Mouse (Mus musculus): ENCODE measurements around the gene Rasl2-9. TPM values are rescaled to one million over a fixed set of nuclear protein-coding genes. Genes with fewer than 3 reads are reported as not detected.
"Not testable (repeated sequence)": the region's sequence is repeated elsewhere in the genome, so short reads cannot be mapped to it uniquely, and the experiment has no call there.

Rasl2-9 gene
- 0.40 and 0.54 TPM in 2 replicates for polyA plus RNA-seq (2015; fragmentation: Nextera tagmentation; extraction: Ambion mirVana)

DNA sequence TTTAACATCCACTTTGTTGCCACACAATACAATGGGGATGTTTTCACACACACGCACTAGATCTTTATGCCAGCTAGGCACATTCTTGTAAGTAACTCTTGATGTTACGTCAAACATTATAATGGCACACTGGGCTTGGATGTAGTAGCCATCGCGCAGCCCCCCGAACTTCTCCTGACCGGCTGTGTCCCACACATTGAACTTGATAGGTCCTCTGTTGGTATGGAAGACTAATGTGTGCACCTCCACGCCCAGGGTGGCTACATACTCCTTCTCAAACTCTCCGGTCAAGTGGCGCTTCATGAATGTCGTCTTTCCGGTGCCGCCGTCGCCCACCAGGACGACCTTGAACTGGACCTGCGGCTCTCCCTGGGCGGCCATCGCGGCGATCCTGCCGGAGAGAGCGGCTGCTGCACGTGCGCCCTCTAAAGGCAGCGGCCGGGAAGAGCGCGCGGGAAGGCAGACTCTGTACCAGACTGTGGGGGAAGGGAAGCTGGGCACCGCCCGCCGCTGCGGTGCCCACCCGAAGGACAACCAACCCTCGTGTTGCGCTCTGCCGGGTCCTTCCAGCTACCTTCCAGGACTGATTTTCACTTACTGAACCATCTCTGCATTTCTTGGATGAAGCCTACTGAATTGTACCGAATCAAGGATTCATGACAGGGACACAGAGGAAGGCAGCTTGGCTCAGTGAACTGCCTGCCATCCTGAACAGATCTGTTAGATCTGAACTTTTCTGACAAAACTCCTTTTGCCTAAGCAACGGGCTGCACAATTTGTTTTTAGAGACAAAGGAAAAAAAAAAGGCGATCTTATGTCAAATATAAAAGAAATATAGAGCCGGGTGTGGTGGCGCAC lies at the start of gene Rasl2-9:
Gene Rasl2-9, minus strand, starts transcription at position 402 of the 858 bp plus-strand sequence.
- WGBS: 17% methylated on average over 42 of the region's 42 CpGs
- Histone ChIP-seq H3K27ac (ENCODE audit: low read length) (no peak within 1 kb of the TSS), H3K4me3 (replicated peaks; ENCODE audit: low read length) (peak within 1 kb of the TSS; percentile 46), H3K4me2 (ENCODE audit: low read depth, low read length) (peak within 1 kb of the TSS; percentile 69), H3K9me3 (replicated peaks; ENCODE audit: control insufficient read depth, low read length) (no peaks in the 10 kb centered on the region), H3K27me3 (ENCODE audit: control insufficient read depth, insufficient read depth, low read length) (no peaks in the 10 kb centered on the region), H3K9ac (ENCODE audit: low read length) (peak within 1 kb of the TSS; percentile 60), H3K4me1 (ENCODE audit: control insufficient read depth, insufficient read depth, low read length) (no peaks in the 10 kb centered on the region), H3K36me3 (ENCODE audit: control insufficient read depth, insufficient read depth, low read length) (no peaks in the 10 kb centered on the region)
- peak; percentile 82 for ATAC-seq (ENCODE audit: insufficient read depth, low FRiP score)

DNA sequence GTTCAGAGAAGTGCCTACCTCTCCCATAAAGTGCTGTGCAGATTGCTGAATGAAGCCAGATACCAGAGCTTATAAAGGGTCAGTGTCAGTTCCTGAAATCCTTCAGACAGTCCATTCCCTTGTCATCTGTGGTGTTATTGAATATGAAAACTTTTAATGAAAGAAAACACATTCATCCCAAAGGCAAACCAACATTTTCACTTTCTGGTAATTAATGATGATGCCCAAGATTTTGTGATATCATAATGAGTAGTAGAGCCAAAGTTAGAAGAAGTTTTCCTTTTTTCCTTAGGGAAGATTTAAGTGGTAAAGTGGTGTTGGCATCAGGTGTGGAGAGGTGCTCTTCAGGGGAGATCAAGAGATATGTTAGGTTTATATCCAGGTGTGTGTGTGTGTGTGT lies 23.8 kb upstream of the Rasl2-9 start, which contains the start of gene Vmn1r55:
Gene Vmn1r55, minus strand, starts transcription at position 101 of the 400 bp plus-strand sequence.
- H3K9ac ChIP-seq (ENCODE audit: low read length); H3K27me3 ChIP-seq (ENCODE audit: control insufficient read depth, insufficient read depth, low read length); H3K27ac ChIP-seq (ENCODE audit: low read length); ATAC-seq (ENCODE audit: insufficient read depth, low FRiP score); H3K36me3 ChIP-seq (ENCODE audit: control insufficient read depth, insufficient read depth, low read length); H3K4me3 ChIP-seq (replicated peaks; ENCODE audit: low read length); H3K9me3 ChIP-seq (replicated peaks; ENCODE audit: control insufficient read depth, low read length); H3K4me2 ChIP-seq (ENCODE audit: low read depth, low read length); H3K4me1 ChIP-seq (ENCODE audit: control insufficient read depth, insufficient read depth, low read length): not testable (repeated sequence)

DNA sequence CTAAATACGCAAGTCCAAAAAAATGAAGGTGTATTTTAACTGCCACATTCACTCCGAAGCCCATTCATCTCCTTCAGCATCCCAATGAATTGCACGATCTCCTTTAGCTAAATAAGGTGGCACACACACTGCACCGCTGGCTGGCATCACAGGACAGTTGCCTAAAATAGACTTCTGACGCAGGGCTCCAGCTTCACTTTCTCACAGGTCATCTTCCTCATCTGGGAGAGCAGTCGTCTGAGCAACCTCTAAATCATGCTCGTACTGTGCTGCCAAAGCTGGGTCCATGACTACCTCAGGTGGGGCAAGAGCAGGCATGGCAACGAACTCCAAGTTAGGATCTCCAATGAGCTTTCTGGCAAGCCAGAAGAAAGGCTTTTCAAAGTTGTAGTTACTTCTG lies 672 bp downstream of the Rasl2-9 start:
- 85% methylated on average over 8 of the region's 8 CpGs for WGBS
- no peak for ATAC-seq (ENCODE audit: insufficient read depth, low FRiP score)
- no peaks in the 10 kb centered on the region for H3K27me3 ChIP-seq (ENCODE audit: control insufficient read depth, insufficient read depth, low read length)
- no peak overlapping the region for H3K9ac ChIP-seq (ENCODE audit: low read length)
- H3K36me3 ChIP-seq (ENCODE audit: control insufficient read depth, insufficient read depth, low read length): no peaks in the 10 kb centered on the region
- H3K4me3 ChIP-seq (replicated peaks; ENCODE audit: low read length): no peak overlapping the region
- no peaks in the 10 kb centered on the region for H3K4me1 ChIP-seq (ENCODE audit: control insufficient read depth, insufficient read depth, low read length)
- H3K9me3 ChIP-seq (replicated peaks; ENCODE audit: control insufficient read depth, low read length): no peaks in the 10 kb centered on the region
- no peak overlapping the region for H3K27ac ChIP-seq (ENCODE audit: low read length)
- no peak overlapping the region for H3K4me2 ChIP-seq (ENCODE audit: low read depth, low read length)

DNA sequence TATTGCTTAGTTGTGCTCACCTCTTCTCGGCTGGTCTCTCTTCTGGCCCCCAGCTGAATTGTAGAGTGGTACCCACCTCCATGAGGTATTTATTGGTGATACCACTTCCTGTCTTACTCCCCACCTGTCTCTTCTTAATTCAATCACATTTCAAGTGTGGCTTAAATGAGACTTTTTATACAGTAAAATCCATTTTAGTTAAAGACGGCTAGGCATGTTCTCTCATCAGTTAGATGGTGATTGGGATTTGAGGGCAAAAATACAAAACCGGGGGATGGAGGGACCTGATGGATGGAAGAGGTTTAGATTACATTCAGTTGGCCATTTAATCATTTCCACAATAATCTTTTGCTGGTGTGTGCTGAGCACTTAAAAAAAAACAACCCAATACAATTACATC lies 8.9 kb downstream of the Rasl2-9 start, which contains the start of gene Rfpl4:
Gene Rfpl4, minus strand, starts transcription at position 101 of the 400 bp plus-strand sequence.
- Histone ChIP-seq H3K4me1 (ENCODE audit: control insufficient read depth, insufficient read depth, low read length) (no peaks in the 10 kb centered on the region), H3K9me3 (replicated peaks; ENCODE audit: control insufficient read depth, low read length) (no peaks in the 10 kb centered on the region), H3K27ac (ENCODE audit: low read length) (no peak within 1 kb of the TSS), H3K4me3 (replicated peaks; ENCODE audit: low read length) (no peak within 1 kb of the TSS), H3K4me2 (ENCODE audit: low read depth, low read length) (no peak within 1 kb of the TSS), H3K27me3 (ENCODE audit: control insufficient read depth, insufficient read depth, low read length) (no peaks in the 10 kb centered on the region), H3K36me3 (ENCODE audit: control insufficient read depth, insufficient read depth, low read length) (no peaks in the 10 kb centered on the region), H3K9ac (ENCODE audit: low read length) (no peak within 1 kb of the TSS)
- WGBS: 76% methylated on average over 3 of the region's 3 CpGs
- no peak for ATAC-seq (ENCODE audit: insufficient read depth, low FRiP score)

DNA sequence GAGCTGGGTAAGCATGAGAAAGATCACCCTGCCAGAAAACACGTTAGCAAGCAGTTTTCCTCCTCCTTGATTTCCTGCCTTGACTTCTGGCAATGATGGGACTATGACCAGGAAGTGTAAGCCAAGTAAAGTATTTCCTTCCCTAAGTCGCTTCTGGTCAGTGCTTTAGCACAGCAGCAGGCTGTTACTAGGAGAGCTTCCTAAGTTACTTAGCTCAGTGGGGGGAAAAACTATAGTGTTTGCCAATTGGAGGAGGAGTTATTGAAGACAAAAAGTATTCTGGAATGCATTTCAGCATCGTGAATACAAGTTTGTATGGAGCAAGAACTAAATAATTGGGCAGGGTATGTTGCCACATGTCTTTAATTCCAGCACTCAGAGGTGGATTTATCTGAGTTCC lies 13.0 kb downstream of the Rasl2-9 start:
- Histone ChIP-seq H3K27ac (ENCODE audit: low read length) (no peak overlapping the region), H3K27me3 (ENCODE audit: control insufficient read depth, insufficient read depth, low read length) (no peaks in the 10 kb centered on the region), H3K36me3 (ENCODE audit: control insufficient read depth, insufficient read depth, low read length) (no peaks in the 10 kb centered on the region), H3K9me3 (replicated peaks; ENCODE audit: control insufficient read depth, low read length) (no peaks in the 10 kb centered on the region), H3K9ac (ENCODE audit: low read length) (no peak overlapping the region), H3K4me3 (replicated peaks; ENCODE audit: low read length) (no peak overlapping the region), H3K4me1 (ENCODE audit: control insufficient read depth, insufficient read depth, low read length) (no peaks in the 10 kb centered on the region), H3K4me2 (ENCODE audit: low read depth, low read length) (no peak overlapping the region)
- WGBS: 30% methylated on average over 3 of the region's 3 CpGs
- no peak for ATAC-seq (ENCODE audit: insufficient read depth, low FRiP score)

DNA sequence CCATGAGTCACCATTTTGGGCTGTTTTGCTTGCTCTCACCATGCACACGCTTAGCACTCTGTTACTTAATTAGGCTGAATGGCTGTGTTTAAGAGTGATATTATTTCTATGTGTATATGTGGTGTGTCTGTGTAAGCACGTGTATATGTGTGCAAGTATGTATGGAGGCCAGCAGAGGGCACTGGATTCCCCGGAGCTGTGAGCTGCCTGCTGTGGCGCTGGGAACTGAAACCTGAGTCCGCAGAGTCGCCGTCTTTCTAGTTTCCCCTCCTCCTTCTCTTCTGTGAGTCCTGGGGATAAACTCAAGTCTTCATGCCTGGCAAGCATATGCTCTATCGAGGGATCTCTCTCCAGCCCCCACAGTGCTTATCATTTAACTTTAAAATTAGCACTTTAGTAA lies 16.4 kb downstream of the Rasl2-9 start:
- no peak overlapping the region for H3K4me3 ChIP-seq (replicated peaks; ENCODE audit: low read length)
- 78% methylated on average over 8 of the region's 8 CpGs for WGBS
- no peak overlapping the region for H3K9ac ChIP-seq (ENCODE audit: low read length)
- H3K9me3 ChIP-seq (replicated peaks; ENCODE audit: control insufficient read depth, low read length): no peaks in the 10 kb centered on the region
- H3K27ac ChIP-seq (ENCODE audit: low read length): no peak overlapping the region
- H3K4me2 ChIP-seq (ENCODE audit: low read depth, low read length): no peak overlapping the region
- no peak for ATAC-seq (ENCODE audit: insufficient read depth, low FRiP score)
- no peaks in the 10 kb centered on the region for H3K4me1 ChIP-seq (ENCODE audit: control insufficient read depth, insufficient read depth, low read length)
- H3K36me3 ChIP-seq (ENCODE audit: control insufficient read depth, insufficient read depth, low read length): no peaks in the 10 kb centered on the region
- H3K27me3 ChIP-seq (ENCODE audit: control insufficient read depth, insufficient read depth, low read length): no peaks in the 10 kb centered on the region

DNA sequence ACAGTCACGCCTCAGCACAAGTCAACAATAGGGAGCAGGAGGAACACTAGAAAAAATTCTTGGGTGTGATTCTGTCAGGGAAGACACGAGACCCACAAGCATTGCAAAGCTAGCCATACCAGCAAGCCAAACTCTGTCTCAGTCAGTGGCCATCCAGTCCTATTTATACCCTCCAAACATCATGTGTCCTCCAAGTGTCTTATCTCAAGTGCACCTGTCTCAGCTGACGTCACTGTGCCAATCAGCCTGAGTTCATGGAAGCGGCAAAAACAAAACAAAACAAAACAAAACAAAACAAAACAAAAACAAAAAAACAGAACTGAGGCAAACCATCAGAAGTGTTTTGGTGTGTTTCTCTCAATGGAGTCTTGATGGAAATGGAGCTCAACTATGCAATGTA lies 17.5 kb downstream of the Rasl2-9 start:
- Histone ChIP-seq H3K4me1 (ENCODE audit: control insufficient read depth, insufficient read depth, low read length) (no peaks in the 10 kb centered on the region), H3K4me2 (ENCODE audit: low read depth, low read length) (no peak overlapping the region), H3K9me3 (replicated peaks; ENCODE audit: control insufficient read depth, low read length) (no peaks in the 10 kb centered on the region), H3K27me3 (ENCODE audit: control insufficient read depth, insufficient read depth, low read length) (no peaks in the 10 kb centered on the region), H3K4me3 (replicated peaks; ENCODE audit: low read length) (no peak overlapping the region), H3K27ac (ENCODE audit: low read length) (no peak overlapping the region), H3K36me3 (ENCODE audit: control insufficient read depth, insufficient read depth, low read length) (no peaks in the 10 kb centered on the region), H3K9ac (ENCODE audit: low read length) (no peak overlapping the region)
- WGBS: 78% methylated on average over 4 of the region's 4 CpGs
- no peak for ATAC-seq (ENCODE audit: insufficient read depth, low FRiP score)

DNA sequence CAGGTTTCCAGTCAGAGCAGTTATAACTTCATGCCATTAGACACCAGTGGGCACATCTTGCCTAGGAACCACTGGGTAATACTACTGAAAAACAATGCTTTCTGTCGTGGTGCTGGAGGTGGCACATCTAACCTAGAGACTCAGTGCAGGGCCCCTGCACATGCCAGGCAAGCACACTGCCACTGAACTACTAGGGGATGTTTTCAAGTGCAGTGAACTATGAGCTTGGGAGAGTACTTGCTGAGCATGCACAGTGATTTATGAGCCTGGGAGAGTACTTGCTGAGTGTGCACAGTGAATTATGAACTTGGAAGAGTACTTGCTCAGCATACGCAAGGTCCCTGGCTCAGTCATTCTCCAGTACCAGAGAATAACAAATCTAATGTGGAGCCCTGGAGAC lies 23.2 kb downstream of the Rasl2-9 start:
- Histone ChIP-seq H3K4me3 (replicated peaks; ENCODE audit: low read length) (no peak overlapping the region), H3K36me3 (ENCODE audit: control insufficient read depth, insufficient read depth, low read length) (peaks cover 12% of the 10 kb centered on the region), H3K4me2 (ENCODE audit: low read depth, low read length) (no peak overlapping the region), H3K27ac (ENCODE audit: low read length) (no peak overlapping the region), H3K9ac (ENCODE audit: low read length) (no peak overlapping the region), H3K9me3 (replicated peaks; ENCODE audit: control insufficient read depth, low read length) (no peaks in the 10 kb centered on the region), H3K4me1 (ENCODE audit: control insufficient read depth, insufficient read depth, low read length) (no peaks in the 10 kb centered on the region), H3K27me3 (ENCODE audit: control insufficient read depth, insufficient read depth, low read length) (no peaks in the 10 kb centered on the region)
- WGBS: 91% methylated on average over 2 of the region's 2 CpGs
- no peak for ATAC-seq (ENCODE audit: insufficient read depth, low FRiP score)

DNA sequence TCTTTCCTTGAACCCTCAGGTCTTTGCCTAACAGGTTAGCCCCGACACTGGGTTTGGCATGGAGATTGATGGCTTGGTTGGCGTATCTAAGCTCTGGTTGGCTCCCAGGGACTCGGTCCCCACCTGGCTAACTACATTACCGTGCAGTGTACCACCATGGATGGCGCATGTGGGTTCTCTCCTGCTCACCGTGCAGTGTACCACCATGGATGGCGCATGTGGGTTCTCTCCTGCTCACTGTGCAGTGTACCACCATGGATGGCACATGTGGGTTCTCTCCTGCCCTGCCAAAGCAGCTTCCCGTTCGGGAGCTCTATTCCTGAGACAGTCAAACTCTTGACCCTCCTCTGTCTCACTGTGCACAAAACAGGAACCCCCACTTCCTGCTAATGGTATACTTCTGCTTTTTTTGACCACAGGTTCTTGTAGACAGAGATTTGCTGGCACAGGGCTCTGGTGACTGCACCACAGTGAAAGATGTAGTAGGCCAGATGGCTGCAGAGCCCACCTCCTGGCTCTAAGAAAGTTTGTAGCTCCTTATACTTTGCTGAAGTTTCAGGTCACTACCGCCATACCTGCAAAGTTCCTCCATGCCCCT lies 24.6 kb downstream of the Rasl2-9 start:
- Histone ChIP-seq H3K36me3 (ENCODE audit: control insufficient read depth, insufficient read depth, low read length) (peaks cover 15% of the 10 kb centered on the region), H3K27ac (ENCODE audit: low read length) (no peak overlapping the region), H3K9me3 (replicated peaks; ENCODE audit: control insufficient read depth, low read length) (no peaks in the 10 kb centered on the region), H3K4me1 (ENCODE audit: control insufficient read depth, insufficient read depth, low read length) (no peaks in the 10 kb centered on the region), H3K4me3 (replicated peaks; ENCODE audit: low read length) (no peak overlapping the region), H3K9ac (ENCODE audit: low read length) (no peak overlapping the region), H3K27me3 (ENCODE audit: control insufficient read depth, insufficient read depth, low read length) (no peaks in the 10 kb centered on the region), H3K4me2 (ENCODE audit: low read depth, low read length) (no peak overlapping the region)
- 80% methylated on average over 10 of the region's 10 CpGs for WGBS
- ATAC-seq (ENCODE audit: insufficient read depth, low FRiP score): no peak

Data from stomach, embryonic 16.5 days (tissue).